ENCODE assay signal across 8 mouse cellular contexts in genomic region chr11:33097855-33098254, GRCm38 (mm10). TPM values are rescaled to one million over a fixed set of nuclear protein-coding genes. Genes with fewer than 3 reads are reported as not detected.
DNase-seq lines count a peak whose midpoint lies in the region; ATAC-seq and TF ChIP-seq lines count a peak whose summit lies in the region.
"Had no signal": no experiment of that assay in that cellular context is flagged by ENCODE, and none has a peak within 500 bp of the region (broad histone marks: within the 10 kb centered on the region; RNA-seq: fewer than 3 reads in every experiment).

No protein-coding gene starts in this region.

- WGBS in intestine, postnatal 0 days, result 49% methylated on average over 8 of the region's 8 CpGs
- 50% methylated on average over 8 of the region's 8 CpGs for WGBS in intestine, embryonic 15.5 days
- WGBS in liver, embryonic 13.5 days (ENCODE audit: insufficient replicate concordance), result 24% methylated on average over 8 of the region's 8 CpGs

- no peak overlapping the region for H3K4me2 ChIP-seq in intestine, postnatal 0 days (replicated peaks; ENCODE audit: low read depth)
- H3K4me2 ChIP-seq in intestine, embryonic 15.5 days (replicated peaks), result no peak overlapping the region
- H3K4me2 ChIP-seq in liver, embryonic 13.5 days, result no peak overlapping the region

- peak; percentile 55 for TF ChIP-seq RAD21 in MEL (IDR thresholded peaks at IDR 0.05; ENCODE audit: low read depth, low read length)

- no peaks in the 10 kb centered on the region for H3K4me1 ChIP-seq in intestine, postnatal 0 days (replicated peaks; ENCODE audit: control insufficient read depth, insufficient read depth, low read length)
- H3K4me1 ChIP-seq in intestine, embryonic 15.5 days (replicated peaks), result peaks cover 6% of the 10 kb centered on the region
- H3K4me1 ChIP-seq in MEL (ENCODE audit: control insufficient read depth in 1 of 2, insufficient read depth in 2 of 2, low read length in 2 of 2), result no peaks in the 10 kb centered on the region
- no peaks in the 10 kb centered on the region for H3K4me1 ChIP-seq in cortical plate, adult 2 months (ENCODE audit: control insufficient read depth, insufficient read depth, low read length)
- no peaks in the 10 kb centered on the region for H3K4me1 ChIP-seq in liver, embryonic 13.5 days (replicated peaks)
- H3K4me1 ChIP-seq: megakaryocyte, embryonic 14.5 days had no signal

- peak; percentile 81 for TF ChIP-seq CTCF in intestine, postnatal 0 days (IDR thresholded peaks at IDR 0.05; ENCODE audit: low read depth)
- TF ChIP-seq CTCF in MEL (IDR thresholded peaks at IDR 0.05 in 2 of 3, conservative IDR thresholded peaks at IDR 0.05 in 1 of 3; ENCODE audit: control insufficient read depth in 1 of 3, insufficient read depth in 1 of 3, low read depth in 2 of 3, low read length in 3 of 3, poor library complexity in 1 of 3, severe bottlenecking in 1 of 3), result peak; percentile 77 to 92 (median 82)
- peak; percentile 70 for TF ChIP-seq CTCF in cortical plate, adult 2 months (IDR thresholded peaks at IDR 0.05; ENCODE audit: extremely low read depth, insufficient read depth, low read length)

- H3K9me3 ChIP-seq in intestine, postnatal 0 days (ENCODE audit: control insufficient read depth), result no peaks in the 10 kb centered on the region
- no peaks in the 10 kb centered on the region for H3K9me3 ChIP-seq in intestine, embryonic 15.5 days
- no peaks in the 10 kb centered on the region for H3K9me3 ChIP-seq in MEL (replicated peaks; ENCODE audit: insufficient read depth, low read length)
- H3K9me3 ChIP-seq in liver, embryonic 13.5 days (replicated peaks), result no peaks in the 10 kb centered on the region

- peak; percentile 35 for DNase-seq in CD4-positive helper T cell, adult 2 months (ENCODE audit: low read depth, low spot score)
- DNase-seq in MEL (ENCODE audit: low read depth, low spot score), result peak; percentile 54
- peak; percentile 13 for DNase-seq in liver, embryonic 13.5 days
- DNase-seq in thymus, postnatal 0 days (ENCODE audit: low spot score), result peak; percentile 61

- no peak overlapping the region for H3K27ac ChIP-seq in intestine, postnatal 0 days (ENCODE audit: low read depth, low read length)
- H3K27ac ChIP-seq in intestine, embryonic 15.5 days, result no peak overlapping the region
- no peak overlapping the region for H3K27ac ChIP-seq in MEL (ENCODE audit: control insufficient read depth, low read depth, low read length)
- H3K27ac ChIP-seq in cortical plate, adult 2 months (ENCODE audit: insufficient read depth, low read length), result no peak overlapping the region
- no peak overlapping the region for H3K27ac ChIP-seq in liver, embryonic 13.5 days

- H3K4me3 ChIP-seq in intestine, postnatal 0 days (ENCODE audit: low read depth, low read length), result no peak overlapping the region
- no peak overlapping the region for H3K4me3 ChIP-seq in intestine, embryonic 15.5 days (replicated peaks)
- H3K4me3 ChIP-seq in MEL (ENCODE audit: control insufficient read depth in 1 of 2, insufficient read depth in 1 of 2, low read depth in 2 of 2, low read length in 2 of 2), result no peak overlapping the region
- no peak overlapping the region for H3K4me3 ChIP-seq in cortical plate, adult 2 months (ENCODE audit: insufficient read depth, low read length)
- H3K4me3 ChIP-seq in liver, embryonic 13.5 days (replicated peaks), result no peak overlapping the region
- H3K4me3 ChIP-seq: megakaryocyte, embryonic 14.5 days had no signal

- TF ChIP-seq POLR2A in MEL (IDR thresholded peaks at IDR 0.05; ENCODE audit: control insufficient read depth in 1 of 2, insufficient read depth in 1 of 2, low read depth in 1 of 2, low read length in 2 of 2, poor library complexity in 1 of 2), result no peak
- TF ChIP-seq POLR2A in cortical plate, adult 2 months (IDR thresholded peaks at IDR 0.05; ENCODE audit: extremely low read depth, insufficient read depth, low read length), result no peak

- no peak overlapping the region for H3K9ac ChIP-seq in intestine, postnatal 0 days (ENCODE audit: low read depth, low read length)
- H3K9ac ChIP-seq in intestine, embryonic 15.5 days, result no peak overlapping the region
- no peak overlapping the region for H3K9ac ChIP-seq in MEL (ENCODE audit: control insufficient read depth, low read depth, low read length, poor library complexity, severe bottlenecking)
- no peak overlapping the region for H3K9ac ChIP-seq in liver, embryonic 13.5 days

- H3K36me3 ChIP-seq in intestine, postnatal 0 days (ENCODE audit: control insufficient read depth, insufficient read depth), result no peaks in the 10 kb centered on the region
- H3K36me3 ChIP-seq in intestine, embryonic 15.5 days, result no peaks in the 10 kb centered on the region
- H3K36me3 ChIP-seq in MEL (ENCODE audit: control insufficient read depth in 1 of 2, insufficient read depth in 2 of 2, low read length in 2 of 2), result no peaks in the 10 kb centered on the region
- H3K36me3 ChIP-seq in liver, embryonic 13.5 days, result no peaks in the 10 kb centered on the region

- ATAC-seq in intestine, postnatal 0 days, result no peak
- no peak for ATAC-seq in intestine, embryonic 15.5 days
- ATAC-seq in liver, embryonic 13.5 days (ENCODE audit: low read depth), result no peak

- no peaks in the 10 kb centered on the region for H3K27me3 ChIP-seq in intestine, postnatal 0 days (replicated peaks; ENCODE audit: control insufficient read depth, insufficient read depth, low read length)
- H3K27me3 ChIP-seq in intestine, embryonic 15.5 days (replicated peaks), result no peaks in the 10 kb centered on the region
- H3K27me3 ChIP-seq in MEL (ENCODE audit: control insufficient read depth in 1 of 2, insufficient read depth in 2 of 2, low read length in 2 of 2), result peaks cover 0 to 2% of the 10 kb centered on the region in 2 experiments; a peak in 1 of 4 replicates
- H3K27me3 ChIP-seq in liver, embryonic 13.5 days, result peaks cover 3% of the 10 kb centered on the region; the same call in 1 of the 2 replicates

- no peak for TF ChIP-seq EP300 in MEL (IDR thresholded peaks at IDR 0.05; ENCODE audit: low read depth in 1 of 2, low read length in 2 of 2)

- no peaks in the 10 kb centered on the region for H3K79me2 ChIP-seq in MEL (ENCODE audit: control insufficient read depth, insufficient read depth, low read length, poor library complexity)

TF ChIP-seq in MEL, 35 proteins besides CTCF, POLR2A, EP300 and RAD21:
- TF ChIP-seq HCFC1 (IDR thresholded peaks at IDR 0.05; ENCODE audit: low read depth, low read length), result no peak
- peak; percentile 64 for TF ChIP-seq SMC3 (IDR thresholded peaks at IDR 0.05; ENCODE audit: low read depth, low read length)
- TF ChIP-seq GABPA (IDR thresholded peaks at IDR 0.05; ENCODE audit: low read depth, low read length), result no peak
- TF ChIP-seq KAT2A (conservative IDR thresholded peaks at IDR 0.05; ENCODE audit: low read depth, low read length), result no peak
- no peak for TF ChIP-seq GATA1 (IDR thresholded peaks at IDR 0.05; ENCODE audit: low read depth, low read length)
- peak; percentile 33; the same call in 1 of the 2 replicates for TF ChIP-seq ZC3H11A (IDR thresholded peaks at IDR 0.05; ENCODE audit: low read depth, low read length)
- no peak for TF ChIP-seq MYC (IDR thresholded peaks at IDR 0.05; ENCODE audit: low read depth, low read length)
- no peak for TF ChIP-seq UBTF (IDR thresholded peaks at IDR 0.05; ENCODE audit: borderline replicate concordance, insufficient read depth, low read depth, low read length)

RNA-seq across cellular contexts. Expression of gene Fgf18, which starts 49.3 kb away (rescaled TPM):
- polyA plus RNA-seq in intestine, postnatal 0 days (2015; fragmentation: Nextera tagmentation; extraction: Ambion mirVana), result 1.1 TPM in 2 replicates
- polyA plus RNA-seq in intestine, embryonic 15.5 days (2015; fragmentation: Nextera tagmentation; extraction: Ambion mirVana), result 1.9 and 2.4 TPM in 2 replicates
- 0.15 and 0.16 TPM in 2 replicates for total RNA-seq in MEL (2012; rRNA removed)
- polyA plus RNA-seq in MEL (2012; ENCODE audit: insufficient read depth in 1 of 2, insufficient read length in 2 of 2, low read depth in 1 of 2, low replicate concordance in 2 of 2, missing spikeins in 1 of 2), result under 1 TPM in 1 of 2 experiments, not detected in 1; 0.40 TPM
- polyA plus RNA-seq in cortical plate, adult 2 months (2012; rRNA removed), result 1.8 and 2.0 TPM in 2 replicates
- 0.33 and 0.37 TPM in 2 replicates for polyA plus RNA-seq in liver, embryonic 13.5 days (2015; fragmentation: Nextera tagmentation; extraction: Ambion mirVana)
- polyA plus RNA-seq in thymus, postnatal 0 days (2015; fragmentation: Nextera tagmentation; extraction: Ambion mirVana), result 0.29 and 0.64 TPM in 2 replicates
